Mouse (Mus musculus) T-cell, adult 2 months (primary cell): ENCODE data around the gene Mpc1.
A peak's percentile ranks its signal among the peaks of the same experiment; 100 is the strongest.
"Not testable (repeated sequence)": the region's sequence is repeated elsewhere in the genome, so short reads cannot be mapped to it uniquely, and the experiment has no call there.

ENCODE experiments used
- DNase-seq: peaks from one replicate; pipeline ENCODE4 v3.0.0; 2022; ENCODE audit warnings: low spot score

Mpc1 gene

DNA sequence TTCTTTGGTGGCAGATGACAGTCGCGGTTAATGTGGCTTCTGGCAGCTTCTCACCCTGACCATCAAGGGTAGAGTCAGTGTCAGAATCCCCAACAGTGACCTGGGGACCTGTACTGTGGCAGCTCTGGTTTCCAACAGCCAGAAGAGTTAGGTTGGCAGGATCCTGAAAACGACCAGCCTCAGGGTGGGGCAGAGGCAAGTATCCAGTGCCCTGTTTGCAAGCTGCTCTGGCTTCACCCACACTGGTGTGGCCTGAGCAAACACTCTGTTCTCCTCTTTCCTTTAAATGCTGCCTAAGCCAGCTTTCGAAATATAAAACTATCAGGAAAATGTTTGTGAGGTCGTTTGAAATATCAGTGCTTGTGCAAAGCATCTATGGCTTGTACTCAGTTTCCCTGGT lies 47.9 kb downstream of the Mpc1 start:
- no peak for DNase-seq

- not testable (repeated sequence) for DNase-seq
Measured at GRCm38 (mm10) chr17:8337159-8337558, 54.5 kb downstream of the Mpc1 start, which contains the start of gene Prr18. Prr18 (plus strand) TSS chr17:8337459.

GRCm38 (mm10) chr17:8339666-8340374 lies 57.1 kb downstream of the Mpc1 start:
- no peak for DNase-seq

DNA sequence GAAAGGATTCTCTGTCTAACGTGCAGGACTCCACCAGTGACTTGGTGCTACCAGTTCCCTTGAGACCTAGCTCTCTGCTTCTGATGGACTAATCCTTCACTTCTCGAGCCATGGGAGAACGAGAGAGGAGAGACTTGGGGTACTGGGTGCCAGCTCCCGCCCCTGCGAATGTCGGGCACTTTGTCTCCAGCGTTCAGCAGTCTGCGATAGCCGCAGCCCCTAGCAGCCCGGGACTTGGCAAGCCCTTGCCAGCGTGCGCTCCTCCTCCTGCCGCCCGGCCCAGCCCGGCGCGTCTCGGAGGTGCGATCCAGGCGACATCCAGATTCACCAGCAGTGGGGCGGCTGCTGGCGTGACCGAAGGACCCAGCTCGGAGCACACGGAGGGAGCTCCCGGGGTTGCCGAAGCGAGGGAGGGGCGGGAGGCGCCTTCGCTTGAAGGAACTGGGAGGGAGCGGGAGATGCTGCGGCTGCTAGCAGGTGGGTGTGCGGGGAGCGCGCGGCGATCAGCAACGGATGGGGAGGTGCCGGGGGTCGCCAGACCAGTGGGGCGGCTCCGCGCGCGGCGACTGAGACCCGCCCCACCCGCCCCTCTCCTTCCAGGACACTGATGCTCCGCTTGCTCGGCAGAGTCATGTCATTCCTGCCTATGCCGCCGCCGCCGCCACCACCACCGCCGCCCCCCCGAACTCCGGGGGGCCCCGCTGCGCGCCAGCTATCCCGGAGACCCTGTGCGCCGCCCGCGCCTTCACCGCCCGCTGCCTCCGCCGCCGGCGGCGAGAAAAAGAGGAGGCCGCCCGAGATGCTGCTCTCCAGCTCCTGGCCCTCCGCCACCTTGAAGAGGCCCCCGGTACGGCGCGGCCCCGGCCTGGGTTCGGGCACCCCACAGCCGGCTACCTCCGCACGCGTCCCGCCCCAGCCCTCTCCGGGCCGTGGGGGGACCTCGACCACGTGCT lies 58.0 kb downstream of the Mpc1 start:
- no peak for DNase-seq

GRCm38 (mm10) chr17:8341360-8341963 lies 58.8 kb downstream of the Mpc1 start:
- DNase-seq = no peak

- peak; percentile 41 for DNase-seq
Measured at GRCm38 (mm10) chr17:8342706-8343105, 60.0 kb downstream of the Mpc1 start.

GRCm38 (mm10) chr17:8343416-8343815 lies 60.7 kb downstream of the Mpc1 start:
- DNase-seq = no peak
